Mouse (Mus musculus) forebrain, embryonic 11.5 days (tissue): ENCODE results near the gene Megf8. TPM values are rescaled to one million over a fixed set of nuclear protein-coding genes. Genes with fewer than 3 reads are reported as not detected.

Source experiments
- ATAC-seq: fragments of 200-750 bp; cut with Nextera tagmentation; replicated peaks from 2 replicates; pipeline ENCODE4 v1.8.0; 2017; ENCODE audit warnings: moderate TSS enrichment; ENCODE audit not compliant: low FRiP score
- DNase-seq: peaks from one replicate; pipeline ENCODE4 v3.0.0-alpha.2; 2017; ENCODE audit warnings: low spot score
- H3K27ac ChIP-seq: fragments of 300-500 bp; sonication (generic); 2 replicates; pipeline ENCODE4 v1.5.1; 2014; ENCODE audit warnings: low read depth, low read length
- H3K27me3 ChIP-seq: fragments of 300-500 bp; sonication (generic); 2 replicates; pipeline ENCODE4 v1.6.1; 2014; ENCODE audit warnings: mild to moderate bottlenecking, low read length, mixed read lengths; ENCODE audit not compliant: control insufficient read depth, insufficient read depth
- H3K36me3 ChIP-seq: fragments of 300-500 bp; sonication (generic); 2 replicates; pipeline ENCODE4 v1.6.1; 2014; ENCODE audit warnings: mild to moderate bottlenecking, low read length, moderate library complexity, mixed read lengths; ENCODE audit not compliant: control insufficient read depth, insufficient read depth
- H3K4me1 ChIP-seq: fragments of 300-500 bp; sonication (generic); replicated peaks from 2 replicates; pipeline ENCODE4 v1.6.1; 2014; ENCODE audit warnings: low read length, mixed read lengths; ENCODE audit not compliant: control insufficient read depth, insufficient read depth
- H3K4me2 ChIP-seq: fragments of 300-500 bp; sonication (generic); 2 replicates; pipeline ENCODE4 v1.6.1; 2014; ENCODE audit warnings: low read depth, mild to moderate bottlenecking, low read length, moderate library complexity, mixed read lengths; ENCODE audit not compliant: severe bottlenecking
- H3K4me3 ChIP-seq: fragments of 300-500 bp; sonication (generic); 2 replicates; pipeline ENCODE4 v1.5.1; 2014; ENCODE audit warnings: low read depth, low read length
- H3K9ac ChIP-seq: fragments of 300-500 bp; sonication (generic); 2 replicates; pipeline ENCODE4 v1.6.1; 2014; ENCODE audit warnings: low read length
- H3K9me3 ChIP-seq: fragments of 300-500 bp; sonication (generic); 2 replicates; pipeline ENCODE4 v1.6.1; 2016; ENCODE audit warnings: low read length, mixed read lengths; ENCODE audit not compliant: control insufficient read depth
- WGBS: fragments of 180-500 bp; shearing (Covaris S2); extraction: QIAGEN DNeasy Blood & Tissue Kit; methylation state at CpG from one replicate; pipeline ENCODE4 v1.1.7; 2014; 5-methylcytosine and 5-hydroxymethylcytosine counted together
- polyA plus RNA-seq: library from polyadenylated mRNA; unstranded; fragments of >200 nt; fragmentation: Nextera tagmentation; extraction: Ambion mirVana; gene quantifications from 2 replicates; pipeline ENCODE4 v1.2.1, GENCODE M21; 2014

Gene Megf8
- polyA plus RNA-seq, 1 experiment from 2014 or later, result 14.6 TPM

GRCm38 (mm10) chr7:25290463-25290862, 26.5 kb upstream of the Megf8 start:
- Histone ChIP-seq H3K36me3 (peaks cover 48% of the 10 kb centered on the region), H3K4me1 (0 out of 2 replicates have a peak, but pooled peaks cover 2% of the 10 kb centered on the region), H3K4me3 (no peak overlapping the region), H3K4me2 (no peak overlapping the region), H3K27me3 (no peaks in the 10 kb centered on the region), H3K9ac (no peak overlapping the region), H3K9me3 (no peaks in the 10 kb centered on the region; the same call in 1 of the 2 replicates), H3K27ac (no peak overlapping the region)
- ATAC-seq, result no peak
- DNase-seq, result no peak
- 100% methylated on average over 1 of the region's 1 CpGs for WGBS

GRCm38 (mm10) chr7:25290911-25291310, 26.1 kb upstream of the Megf8 start:
- Histone ChIP-seq H3K27me3 (no peaks in the 10 kb centered on the region), H3K27ac (no peak overlapping the region), H3K36me3 (peaks cover 45% of the 10 kb centered on the region), H3K4me2 (no peak overlapping the region), H3K4me3 (no peak overlapping the region), H3K9ac (no peak overlapping the region), H3K4me1 (0 out of 2 replicates have a peak, but pooled peaks cover 2% of the 10 kb centered on the region), H3K9me3 (no peaks in the 10 kb centered on the region; the same call in 1 of the 2 replicates)
- no peak for DNase-seq
- WGBS, result 87% methylated on average over 2 of the region's 2 CpGs
- ATAC-seq, result no peak

GRCm38 (mm10) chr7:25292107-25292506, 24.9 kb upstream of the Megf8 start:
- Histone ChIP-seq H3K27ac (no peak overlapping the region), H3K4me1 (peaks cover 5% of the 10 kb centered on the region; the same call in 1 of the 2 replicates), H3K4me3 (no peak overlapping the region), H3K9ac (no peak overlapping the region; the same call in 1 of the 2 replicates), H3K36me3 (peaks cover 37% of the 10 kb centered on the region), H3K9me3 (no peaks in the 10 kb centered on the region; the same call in 1 of the 2 replicates), H3K4me2 (no peak overlapping the region), H3K27me3 (no peaks in the 10 kb centered on the region)
- ATAC-seq (no peak), DNase-seq (no peak)
- WGBS, result 74% methylated on average over 7 of the region's 7 CpGs

GRCm38 (mm10) chr7:25293191-25293739, 23.7 kb upstream of the Megf8 start:
- Histone ChIP-seq H3K27me3 (no peaks in the 10 kb centered on the region), H3K27ac (no peak overlapping the region), H3K36me3 (peaks cover 30% of the 10 kb centered on the region), H3K9me3 (no peaks in the 10 kb centered on the region; the same call in 1 of the 2 replicates), H3K4me3 (no peak overlapping the region), H3K4me1 (peaks cover 9% of the 10 kb centered on the region; the same call in 1 of the 2 replicates), H3K9ac (no peak overlapping the region), H3K4me2 (no peak overlapping the region)
- WGBS, result 81% methylated on average over 10 of the region's 10 CpGs
- no peak for ATAC-seq
- no peak for DNase-seq

- Histone ChIP-seq H3K36me3 (peaks cover 20% of the 10 kb centered on the region), H3K27ac (no peak overlapping the region), H3K9ac (no peak overlapping the region), H3K27me3 (no peaks in the 10 kb centered on the region), H3K4me3 (no peak overlapping the region), H3K4me2 (no peak overlapping the region), H3K9me3 (no peaks in the 10 kb centered on the region; the same call in 1 of the 2 replicates), H3K4me1 (peaks cover 9% of the 10 kb centered on the region; the same call in 1 of the 2 replicates)
- ATAC-seq (no peak), DNase-seq (no peak)
- WGBS, result 90% methylated on average over 4 of the region's 4 CpGs
Observed at GRCm38 (mm10) chr7:25294495-25294894, 22.5 kb upstream of the Megf8 start.

- H3K4me3 ChIP-seq, result no peak overlapping the region
- 92% methylated on average over 12 of the region's 12 CpGs for WGBS
- peaks cover 14% of the 10 kb centered on the region for H3K36me3 ChIP-seq
- no peak overlapping the region for H3K27ac ChIP-seq
- H3K9me3 ChIP-seq, result no peaks in the 10 kb centered on the region
- H3K27me3 ChIP-seq, result no peaks in the 10 kb centered on the region
- no peak for DNase-seq
- ATAC-seq, result no peak
- no peak overlapping the region for H3K9ac ChIP-seq
- no peak overlapping the region for H3K4me2 ChIP-seq
- H3K4me1 ChIP-seq, result peaks cover 9% of the 10 kb centered on the region; the same call in 1 of the 2 replicates
Observed at GRCm38 (mm10) chr7:25294960-25295722, 21.8 kb upstream of the Megf8 start.

- Histone ChIP-seq H3K4me2 (peak overlapping the region; percentile 71), H3K4me3 (peak overlapping the region; percentile 77), H3K27me3 (no peaks in the 10 kb centered on the region), H3K27ac (peak overlapping the region; percentile 91), H3K9me3 (no peaks in the 10 kb centered on the region), H3K4me1 (peaks cover 8% of the 10 kb centered on the region; the same call in 1 of the 2 replicates), H3K9ac (peak overlapping the region; percentile 79), H3K36me3 (peaks cover 13% of the 10 kb centered on the region)
- DNase-seq (no peak), ATAC-seq (peak; percentile 36)
- 2% methylated on average over 21 of the region's 21 CpGs for WGBS
Observed at GRCm38 (mm10) chr7:25296945-25297453, 20.0 kb upstream of the Megf8 start.

- peaks cover 8% of the 10 kb centered on the region; the same call in 1 of the 2 replicates for H3K4me1 ChIP-seq
- no peaks in the 10 kb centered on the region for H3K9me3 ChIP-seq
- peak; percentile 92 for DNase-seq
- peaks cover 7% of the 10 kb centered on the region for H3K36me3 ChIP-seq
- peak within 1 kb of the TSS; percentile 71 for H3K4me2 ChIP-seq
- no peaks in the 10 kb centered on the region for H3K27me3 ChIP-seq
- under 1% methylated on average over 52 of the region's 52 CpGs for WGBS
- H3K27ac ChIP-seq, result peak within 1 kb of the TSS; percentile 91
- ATAC-seq, result peak; percentile 92
- peak within 1 kb of the TSS; percentile 77 for H3K4me3 ChIP-seq
- H3K9ac ChIP-seq, result peak within 1 kb of the TSS; percentile 79
Observed at GRCm38 (mm10) chr7:25297454-25298325, 19.3 kb upstream of the Megf8 start, which contains the start of gene Pafah1b3. TSS of gene Pafah1b3 (minus strand) at chr7:25297986.
